Mouse (Mus musculus) A20 (cell line): ENCODE data around the gene Sos2.

ENCODE experiments used
- DNase-seq: peaks from one replicate; pipeline ENCODE4 v3.0.0-alpha.2; 2011; ENCODE audit warnings: low read depth, low spot score

The Sos2 gene

DNA sequence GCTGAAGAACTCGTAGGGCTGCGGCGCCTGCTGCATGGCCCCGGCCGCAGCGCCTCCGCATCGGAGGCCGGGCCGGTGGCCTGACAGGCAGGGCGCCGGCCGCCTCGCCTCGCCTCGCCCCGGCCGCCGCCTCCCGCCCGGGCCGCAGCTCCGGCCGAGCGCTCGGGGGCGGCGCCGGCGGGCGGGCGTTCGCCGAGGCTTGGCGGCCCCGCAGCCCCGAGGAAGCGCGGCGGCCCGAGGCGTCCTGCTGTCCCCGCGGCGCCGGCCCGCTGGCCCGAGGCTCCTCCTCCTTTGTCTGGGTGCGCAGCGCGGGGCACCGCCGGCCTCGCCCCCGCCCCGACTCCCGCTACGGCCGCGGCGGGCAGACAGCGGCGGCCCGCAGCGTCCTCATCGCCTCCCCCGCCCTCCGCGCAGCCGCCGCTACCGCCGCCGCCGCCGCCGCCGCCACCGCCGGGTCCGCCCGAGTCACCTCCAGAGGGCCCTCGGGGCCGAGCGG, at the start of gene Sos2:
Sos2 (minus strand) TSS at position 287 of the 496 bp plus-strand sequence.
- peak; percentile 40 for DNase-seq

DNA sequence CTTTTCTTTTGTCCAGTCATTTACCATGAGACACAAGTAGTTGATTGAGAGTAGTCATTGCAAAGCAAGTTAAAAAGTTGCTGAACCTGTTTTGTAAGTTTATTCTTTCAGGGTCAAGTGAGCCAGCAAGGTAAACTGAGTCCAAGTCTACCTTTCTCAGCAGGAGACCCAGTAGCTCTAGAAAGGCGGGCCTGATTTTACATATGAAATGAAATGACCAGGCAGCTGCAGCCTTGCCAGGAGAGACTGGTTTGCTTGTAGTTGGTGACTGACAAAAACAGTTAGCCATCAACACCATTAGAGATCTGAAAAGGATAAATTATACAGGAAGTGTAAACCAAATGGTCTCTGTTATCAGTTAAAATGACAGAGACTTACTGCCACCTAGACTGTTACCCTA, 48.7 kb upstream of the Sos2 start:
- no peak for DNase-seq

DNA sequence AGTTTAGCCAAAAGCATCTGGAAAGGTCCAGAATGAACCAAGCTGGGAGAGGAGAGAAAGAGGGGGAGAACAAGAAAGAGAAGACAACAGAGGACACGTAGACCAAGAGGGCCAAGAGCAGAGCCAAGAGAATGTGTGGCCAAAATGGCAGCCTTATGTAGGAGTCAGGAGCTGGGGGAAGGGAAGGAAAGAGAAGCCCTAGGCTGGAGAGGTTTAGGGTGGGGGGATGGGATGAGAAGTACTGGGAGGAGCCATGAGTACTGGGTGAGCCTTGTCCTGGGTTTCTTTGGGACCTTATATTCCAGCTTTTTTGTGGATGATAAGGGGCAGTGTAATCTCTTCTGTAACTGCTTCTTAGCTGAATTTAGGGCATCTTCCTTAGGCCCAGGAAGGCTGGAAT, 47.6 kb upstream of the Sos2 start:
- DNase-seq: no peak

DNA sequence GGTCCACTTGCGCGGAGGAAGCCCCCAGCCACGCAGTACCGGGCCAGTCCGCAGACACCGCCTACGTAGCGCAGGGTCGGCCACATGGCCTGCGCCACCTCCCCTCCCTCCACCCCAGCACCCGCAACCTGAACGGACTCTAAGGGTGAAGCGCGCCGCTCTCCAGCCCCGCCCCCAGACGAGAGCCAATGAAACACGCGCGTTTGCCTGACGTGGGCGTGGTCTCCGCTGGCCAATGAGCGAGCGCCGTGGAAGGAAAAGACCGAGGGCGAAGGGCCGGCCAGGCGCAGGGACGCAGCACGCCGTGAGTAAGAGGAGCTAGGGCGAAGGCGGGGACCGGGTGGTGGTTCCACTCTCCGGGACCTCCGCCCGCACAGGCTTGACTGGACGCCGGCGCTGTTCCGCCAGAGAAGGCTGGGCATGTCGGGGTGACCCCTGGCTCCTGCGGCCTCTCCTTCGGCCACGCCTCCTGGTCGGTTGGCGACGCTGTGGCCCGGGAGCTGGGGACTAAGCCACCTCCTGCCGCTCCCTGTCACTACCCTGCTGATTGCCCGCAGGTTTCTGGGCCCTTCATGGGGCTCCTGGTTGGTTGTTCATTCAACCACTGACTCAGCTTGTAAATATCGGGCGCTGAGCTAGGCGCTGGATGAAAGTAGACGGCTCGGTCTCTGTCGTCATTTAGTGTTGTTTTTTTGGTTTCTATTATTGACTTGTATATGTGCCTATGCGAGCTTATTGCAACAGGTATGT, 43.2 kb upstream of the Sos2 start, which contains the start of the genes L2hgdh and Atp5s:
L2hgdh (minus strand) TSS at position 163 of the 750 bp plus-strand sequence.
Atp5s (plus strand) TSS at position 240 of the 750 bp plus-strand sequence.
- peak; percentile 97 for DNase-seq

DNA sequence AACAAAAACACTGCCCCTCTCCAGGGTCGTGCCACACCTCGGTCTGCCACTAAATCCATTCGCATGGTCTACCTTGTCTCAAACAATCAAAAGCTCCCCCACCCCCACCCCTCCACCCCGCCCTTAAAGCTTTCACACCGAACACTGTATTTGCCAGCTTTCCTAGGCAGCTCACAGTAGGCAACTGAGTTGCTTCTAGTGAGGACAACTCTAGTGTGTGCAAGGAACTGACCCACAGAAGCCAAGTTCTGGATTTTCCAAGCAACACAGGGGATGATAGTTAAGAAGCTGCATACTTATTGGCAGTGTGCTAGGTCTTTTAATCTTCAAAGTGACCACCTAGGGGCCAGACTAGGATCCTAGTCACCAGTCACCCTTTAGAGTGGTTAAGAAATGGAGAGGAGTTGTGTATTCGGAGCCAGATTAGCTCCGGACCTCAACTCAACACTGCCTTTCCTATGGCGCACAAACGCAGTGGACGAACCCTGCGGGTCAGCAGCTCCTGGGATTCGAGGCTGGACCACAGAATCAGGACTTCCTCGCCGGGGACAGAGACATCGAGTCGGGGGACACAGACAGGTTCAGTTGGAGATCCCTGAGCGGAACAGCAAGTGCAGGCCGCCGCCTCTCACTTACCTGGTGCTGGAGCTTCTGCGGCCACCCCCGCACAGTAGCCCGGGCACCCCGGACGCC, 42.5 kb upstream of the Sos2 start:
- DNase-seq: no peak

DNA sequence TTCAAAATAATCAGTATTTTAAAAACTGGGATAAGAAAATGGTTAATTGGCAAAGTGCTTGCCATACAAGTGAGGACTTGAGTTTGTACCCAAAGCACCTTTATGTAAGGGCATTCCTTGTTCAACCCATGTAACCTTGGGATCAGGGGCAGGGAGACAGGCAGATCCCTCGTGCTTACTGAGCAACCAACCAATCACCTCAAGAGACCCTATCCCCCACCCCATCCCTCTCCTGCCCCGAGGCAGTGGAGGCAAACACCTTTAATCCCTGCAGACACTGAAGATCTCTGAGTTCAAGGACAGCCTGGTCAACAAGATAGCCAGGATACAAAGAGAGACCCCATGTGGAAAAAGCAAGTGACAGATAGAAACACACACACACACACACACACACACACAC, 41.7 kb upstream of the Sos2 start:
- DNase-seq: no peak

DNA sequence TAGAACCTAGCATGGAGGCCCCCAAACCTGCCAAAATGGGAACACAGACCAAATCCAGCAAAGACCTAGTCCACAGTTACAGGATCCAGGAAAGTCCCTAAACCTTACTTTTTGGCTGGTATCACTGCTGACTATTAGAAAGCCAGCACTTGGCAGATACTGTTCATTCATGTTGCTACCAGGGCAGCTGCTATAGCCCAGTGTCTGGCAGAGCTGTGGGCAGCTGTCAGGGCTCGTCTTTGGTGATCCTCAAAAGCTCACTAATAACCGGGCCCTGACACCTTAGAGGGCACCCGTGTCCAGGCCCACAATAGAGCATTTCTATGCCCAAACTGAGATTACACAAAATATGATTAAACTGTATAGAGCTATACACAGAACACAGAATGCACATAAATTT, 41.2 kb upstream of the Sos2 start:
- DNase-seq: no peak

DNA sequence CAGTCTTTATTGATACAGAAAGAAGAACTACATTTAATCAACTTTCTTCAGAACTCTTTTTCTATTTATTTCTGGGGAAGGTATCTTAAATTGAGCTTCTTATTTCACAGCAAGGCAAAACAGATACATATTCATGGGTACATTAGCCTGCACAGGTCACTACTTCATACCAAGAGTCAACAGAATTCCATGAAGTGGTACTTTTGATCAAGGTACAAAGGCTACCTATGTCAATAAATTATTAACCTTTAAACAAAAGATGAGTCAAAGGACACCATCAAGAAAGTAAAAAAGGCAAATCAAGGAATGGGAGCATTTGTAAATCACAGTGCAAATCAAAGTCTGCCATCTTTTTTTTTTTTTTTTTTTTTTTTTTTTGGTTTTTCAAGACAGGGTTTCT, 32.0 kb upstream of the Sos2 start:
- DNase-seq: no peak

DNA sequence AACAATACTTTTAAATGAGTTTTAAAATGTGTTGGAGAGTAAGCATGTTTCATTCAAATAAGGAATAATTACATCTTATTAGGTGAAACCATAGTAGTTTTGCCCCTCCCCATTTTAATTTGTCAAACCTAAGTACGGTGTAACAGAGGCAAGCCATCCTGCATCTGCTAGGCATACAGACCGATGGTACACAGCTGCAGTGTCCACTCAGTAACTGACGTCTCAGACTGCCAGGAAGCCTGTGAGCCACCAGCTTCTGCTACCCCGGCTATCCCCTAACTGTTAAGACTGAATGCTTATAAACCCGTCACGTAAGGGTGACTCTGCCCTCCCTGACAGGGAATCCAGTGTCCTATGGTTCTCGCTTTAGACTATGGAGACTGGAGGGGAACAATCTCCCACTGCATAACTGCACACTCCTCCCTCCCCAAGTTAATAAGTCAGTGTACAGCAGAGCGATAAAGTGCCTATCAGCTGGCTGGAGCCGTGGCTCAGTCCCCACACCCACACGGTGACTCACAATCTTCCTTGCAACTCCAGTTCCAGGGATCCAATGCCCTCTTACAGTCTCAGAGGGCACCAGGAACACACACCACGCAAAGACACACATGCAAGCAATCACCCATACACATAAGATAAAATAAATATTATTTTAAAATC, 23.3 kb upstream of the Sos2 start:
- DNase-seq: no peak

DNA sequence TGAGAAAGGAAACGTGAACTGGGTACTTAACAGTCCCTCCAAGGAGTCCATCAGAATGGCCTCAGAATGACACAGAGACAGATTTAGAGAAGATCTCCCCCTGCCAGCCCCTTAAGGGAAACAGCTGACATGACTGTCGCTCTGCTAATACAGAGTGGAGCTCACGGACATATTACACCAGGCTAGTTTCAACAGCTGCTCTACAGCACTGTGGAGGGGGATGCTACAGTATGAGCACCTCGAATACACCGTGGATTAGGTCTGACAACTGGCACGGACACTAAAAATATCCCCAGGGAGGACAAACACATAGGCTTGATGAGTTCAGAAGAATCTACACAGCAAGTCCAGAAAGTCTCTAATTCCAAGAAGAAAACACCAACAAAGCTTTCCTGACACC, 16.7 kb upstream of the Sos2 start:
- no peak for DNase-seq

DNA sequence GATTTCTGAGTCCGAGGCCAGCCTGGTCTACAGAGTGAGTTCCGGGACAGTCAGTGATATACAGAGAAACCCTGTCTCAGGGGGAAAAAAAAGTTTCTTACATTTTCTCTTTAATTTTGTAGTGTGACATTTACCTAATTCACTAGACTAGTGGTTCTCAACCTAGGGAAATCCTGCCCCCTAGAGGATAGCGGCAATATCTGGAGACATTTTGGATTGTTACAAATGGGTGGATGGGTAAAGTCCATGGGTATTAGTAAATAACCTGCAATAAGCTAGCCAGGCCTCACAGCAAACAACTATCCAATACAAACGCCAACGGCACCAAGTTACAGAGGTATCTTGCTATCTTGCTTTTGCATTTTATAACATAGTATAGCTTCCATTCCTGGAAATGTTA, 15.1 kb upstream of the Sos2 start:
- DNase-seq: peak; percentile 70

DNA sequence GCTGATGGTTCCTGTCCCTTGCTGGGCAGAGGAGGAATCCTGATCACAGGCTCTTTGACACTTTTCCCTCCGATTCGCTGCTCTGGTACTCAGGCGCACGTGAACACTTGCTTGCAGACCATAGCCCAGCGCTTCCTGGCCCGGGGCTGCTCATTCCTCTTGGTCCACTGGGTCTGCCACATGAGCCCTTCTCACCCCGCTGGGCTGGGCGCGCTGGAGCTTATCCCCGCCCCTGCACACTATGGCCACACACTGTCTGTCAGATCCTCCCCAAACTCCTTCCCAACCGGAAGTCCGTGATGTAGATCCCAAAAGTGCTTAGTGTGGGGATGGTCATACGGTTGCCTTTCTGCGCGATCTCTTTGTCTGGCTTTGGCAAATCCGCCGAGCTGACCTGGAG, 11.8 kb upstream of the Sos2 start:
- no peak for DNase-seq

DNA sequence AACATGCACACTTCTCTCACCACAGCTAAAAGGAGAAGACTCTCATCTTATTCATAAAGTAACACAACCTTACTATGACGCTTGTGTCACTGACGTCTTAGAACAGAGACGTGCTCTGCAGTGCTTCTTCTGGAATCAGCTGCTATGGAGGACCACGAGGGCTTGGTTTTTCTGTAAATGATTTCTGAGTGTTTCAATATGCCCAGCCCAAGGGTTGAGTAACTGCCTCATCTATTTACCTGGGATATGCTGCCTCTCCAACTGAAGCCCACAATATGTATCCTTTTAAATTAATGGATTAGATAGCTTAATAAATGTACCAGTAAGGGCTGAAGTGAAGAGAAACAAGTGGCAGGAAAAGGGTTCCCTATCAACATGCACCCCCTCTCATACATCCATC, 9.1 kb upstream of the Sos2 start:
- DNase-seq: no peak

DNA sequence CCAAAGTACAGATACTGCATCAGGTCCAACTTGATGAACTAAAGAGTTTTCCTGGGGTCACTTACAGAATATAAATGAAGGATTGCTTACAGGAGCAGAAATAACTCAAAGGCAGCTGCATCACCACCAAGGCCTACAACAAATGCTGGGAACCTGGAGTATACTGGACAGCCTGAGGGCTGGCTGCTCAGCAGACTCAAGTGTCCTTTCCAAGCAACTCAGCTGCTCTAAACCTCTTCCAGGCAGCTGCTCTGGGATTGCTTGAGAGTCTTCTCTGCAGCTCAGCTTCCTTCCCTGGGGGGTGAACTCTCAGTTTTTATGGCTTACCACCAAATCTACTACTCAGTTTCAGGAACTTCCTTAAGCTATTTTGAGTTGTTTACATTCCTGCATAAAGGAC, 7.4 kb upstream of the Sos2 start:
- DNase-seq: no peak

DNA sequence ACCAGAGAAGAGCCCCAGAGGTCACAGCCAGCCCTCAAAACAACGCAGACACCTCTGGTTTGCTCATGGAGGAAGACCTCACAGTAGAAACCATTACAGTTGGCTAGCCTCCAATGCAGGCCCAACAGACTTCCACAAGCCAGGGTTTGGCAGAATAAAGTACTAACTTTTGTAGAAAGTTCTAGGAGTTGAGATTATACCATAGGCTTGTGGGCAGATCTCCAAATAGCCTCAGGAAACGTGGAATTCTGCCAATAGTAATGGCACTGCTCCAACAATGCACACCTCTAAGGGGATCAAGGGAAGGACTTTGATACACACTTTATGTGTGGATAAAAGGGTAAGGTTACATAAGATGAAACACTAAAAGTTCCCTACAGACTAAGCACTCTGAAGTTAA, 6.7 kb upstream of the Sos2 start:
- DNase-seq: no peak

DNA sequence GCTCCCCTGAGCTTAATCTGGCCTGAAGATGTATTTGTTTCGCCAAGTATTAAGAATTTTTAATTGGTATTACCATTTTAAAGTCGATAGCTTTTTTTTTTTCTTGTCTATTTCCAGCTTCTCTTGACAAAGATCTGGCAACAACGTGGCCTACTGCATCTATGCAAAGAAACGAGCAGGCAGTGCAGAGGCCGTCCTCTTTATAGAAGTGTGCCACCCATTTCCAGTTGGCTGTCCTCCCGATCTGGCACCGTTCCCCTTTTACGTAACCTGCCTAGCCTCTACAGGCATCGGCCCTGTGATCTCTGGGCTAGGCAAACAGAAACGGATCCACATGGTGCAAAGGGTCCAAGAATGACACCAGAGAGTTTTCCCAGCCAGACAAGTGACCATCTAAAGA, 1.9 kb upstream of the Sos2 start:
- DNase-seq: peak; percentile 75

DNA sequence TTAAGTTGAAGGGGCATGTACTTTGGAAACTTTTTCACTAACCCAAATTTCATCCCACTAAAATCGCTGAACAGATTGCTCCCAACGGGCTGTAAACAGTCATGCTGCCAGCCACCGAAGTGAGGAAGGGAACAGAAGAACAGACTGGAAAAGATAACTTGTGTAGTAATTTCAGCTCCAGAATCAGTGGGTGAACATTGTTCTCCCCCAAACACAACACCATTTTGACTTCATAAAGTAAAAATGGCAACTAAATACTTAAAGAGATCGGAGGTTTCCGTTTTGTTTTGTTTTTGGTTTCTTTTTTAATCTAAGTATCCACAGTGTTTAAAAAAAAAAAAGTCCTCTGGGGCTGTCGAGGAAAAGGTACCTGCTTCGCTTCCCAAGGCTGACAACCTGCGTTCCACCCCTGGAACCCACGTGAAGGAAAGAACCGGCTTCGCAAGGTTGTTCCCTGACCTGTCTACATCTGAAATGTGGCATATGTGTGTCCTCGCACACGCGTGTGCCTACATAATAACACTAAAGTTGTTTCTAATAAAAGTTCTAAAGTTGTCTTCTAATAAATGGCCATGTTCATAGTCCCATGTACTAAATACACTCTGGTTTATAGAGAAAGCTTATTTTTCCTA, 1.3 kb upstream of the Sos2 start:
- DNase-seq: peak; percentile 58

DNA sequence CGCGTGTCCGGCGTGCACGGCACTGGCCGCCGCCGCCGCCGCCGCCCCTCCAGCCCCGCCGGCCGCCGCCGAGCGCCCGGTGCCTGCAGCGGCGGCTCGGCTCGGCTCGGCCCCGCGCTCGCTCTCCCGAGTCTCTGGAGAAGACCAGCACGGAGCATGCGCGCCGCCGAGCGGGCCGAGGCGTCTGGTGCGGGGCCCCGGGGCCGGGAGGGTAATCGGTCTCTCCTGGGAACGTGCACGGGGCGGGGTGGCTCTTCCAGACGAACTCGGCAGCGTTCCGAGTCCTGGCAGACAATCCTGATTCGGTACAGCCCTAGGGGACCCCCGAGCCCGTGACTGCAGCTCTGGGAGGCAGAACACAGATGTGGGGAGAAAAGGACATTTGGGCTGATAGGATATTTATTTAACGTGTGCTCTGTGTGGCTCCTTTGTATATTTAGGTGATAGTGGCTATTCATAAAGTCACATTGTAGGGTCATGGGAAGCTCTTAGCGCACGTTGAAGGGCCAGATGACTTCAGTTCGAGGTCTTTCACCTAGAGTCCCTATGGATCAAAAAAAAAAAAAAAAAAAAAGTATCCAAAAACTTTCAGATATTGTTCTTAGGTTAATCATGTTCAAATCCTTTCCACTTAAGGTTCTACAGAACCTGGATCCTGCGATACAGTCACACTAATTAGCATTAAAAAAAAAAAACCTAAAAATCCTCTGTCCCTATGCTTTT, 574 bp upstream of the Sos2 start:
- peak; percentile 85 for DNase-seq

DNA sequence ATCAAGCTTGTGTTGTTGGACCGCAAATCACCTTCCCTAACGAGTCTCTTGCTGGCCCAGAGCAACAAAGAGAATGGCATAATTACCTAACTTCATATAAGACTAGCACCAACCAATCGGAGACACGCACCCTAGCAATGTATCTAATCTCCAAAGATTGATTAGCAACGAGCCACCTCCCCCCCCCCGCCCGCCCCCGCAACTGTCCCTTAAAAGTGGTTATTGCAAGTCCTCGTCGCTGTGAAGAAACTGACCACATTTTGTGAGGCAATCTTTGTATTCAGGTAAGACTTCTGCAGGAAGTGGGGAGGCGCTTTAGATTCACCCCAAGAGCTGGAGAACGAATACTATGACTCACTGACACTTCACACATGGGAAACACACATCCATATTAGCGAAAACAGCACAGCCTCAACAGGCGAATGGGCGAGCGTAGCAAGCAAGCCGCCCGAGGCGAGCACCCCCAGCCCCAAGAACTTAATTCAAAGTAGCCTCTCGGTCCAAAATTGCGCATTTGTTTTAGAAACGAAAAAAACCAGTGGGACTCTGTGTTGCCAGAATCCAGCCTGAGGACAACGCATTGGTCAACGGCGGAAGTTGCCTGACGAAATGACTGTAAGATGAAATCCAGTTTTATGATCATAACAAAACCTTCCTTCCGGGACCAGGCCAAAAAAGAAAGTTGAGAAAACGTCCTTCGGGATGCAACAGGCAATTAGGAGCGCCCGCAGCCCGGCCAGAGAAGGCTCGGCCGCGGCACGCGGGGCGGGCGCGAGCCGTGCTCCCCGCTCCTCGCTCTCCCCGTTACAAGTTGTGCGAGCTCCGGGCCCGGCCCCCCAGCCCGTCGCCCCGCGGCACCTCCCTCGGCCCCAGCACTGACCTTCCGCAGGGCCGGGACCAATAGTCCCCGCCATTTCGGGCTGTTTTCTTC, 752 bp downstream of the Sos2 start:
- DNase-seq: peak; percentile 75

DNA sequence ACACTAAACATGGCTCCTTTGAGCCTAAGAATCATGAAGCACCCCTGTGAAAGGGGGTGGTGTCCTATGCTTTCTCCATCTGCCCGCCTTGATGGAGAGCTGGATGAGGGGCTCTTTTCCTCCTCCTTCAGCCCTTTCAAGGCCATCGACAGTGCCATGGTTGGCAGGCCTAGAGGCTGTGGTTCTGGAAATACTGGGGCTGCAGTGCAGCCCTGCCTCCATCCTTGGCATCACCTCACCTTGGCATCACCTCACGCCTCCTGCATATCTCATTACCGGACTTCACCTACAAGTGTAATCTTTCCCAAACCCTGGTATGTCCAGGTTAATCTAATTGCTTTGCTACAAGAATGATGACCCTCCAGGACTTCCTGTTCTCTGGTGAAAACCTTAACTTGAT, 5.5 kb downstream of the Sos2 start:
- DNase-seq: no peak
